Mouse (Mus musculus): ENCODE results near the gene Lrba.

GRCm38 (mm10) chr3:86451211-86451610 lies 226.7 kb downstream of the Lrba start:
- TF ChIP-seq POLR2A (IDR thresholded peaks at IDR 0.05; ENCODE audit: extremely low read depth, insufficient read depth, low read length) (no peak), CTCF (IDR thresholded peaks at IDR 0.05; ENCODE audit: extremely low read depth, insufficient read depth, low read length) (no peak)
